Mouse (Mus musculus): ENCODE measurements at regions not wholly inside any gene's neighbourhood (a gene's known extent, or its start where the extent isn't known, plus 50 kb on each side); places are given as distances from the start of the nearest gene placed in this dataset.

DNA sequence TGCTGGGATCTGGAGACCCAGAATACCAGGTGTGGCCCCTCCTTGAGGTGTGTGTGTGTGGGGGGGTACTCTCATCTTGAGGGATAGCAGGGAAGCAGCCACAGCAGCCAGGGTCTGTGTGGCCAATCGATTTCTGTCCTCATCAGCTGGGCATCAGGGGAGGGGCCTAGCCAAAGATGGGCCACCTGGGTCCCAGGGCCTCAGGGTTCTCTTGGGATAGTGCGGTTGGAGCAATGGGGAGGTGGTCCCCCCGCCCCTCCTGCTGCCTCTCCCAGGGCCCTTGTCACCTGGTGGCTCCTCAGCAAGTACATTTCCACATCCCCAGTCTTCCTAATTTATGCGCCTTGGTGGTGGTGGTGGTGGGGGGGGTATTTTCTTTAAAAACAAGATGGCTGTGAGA lies 55.4 kb downstream of the Uncx start:
- Histone ChIP-seq H3K9me3 (ENCODE audit: control insufficient read depth, low read length) (no peaks in the 10 kb centered on the region), H3K4me1 (replicated peaks; ENCODE audit: control insufficient read depth, insufficient read depth, low read length) (peaks cover 18% of the 10 kb centered on the region), H3K36me3 (ENCODE audit: control insufficient read depth, insufficient read depth) (no peaks in the 10 kb centered on the region), H3K27me3 (replicated peaks; ENCODE audit: control insufficient read depth, insufficient read depth, low read length) (peaks cover 24% of the 10 kb centered on the region), H3K4me3 (replicated peaks; ENCODE audit: low read length) (no peak overlapping the region), H3K27ac (ENCODE audit: low read length) (no peak overlapping the region), H3K9ac (replicated peaks; ENCODE audit: low read depth, low read length) (no peak overlapping the region), H3K4me2 (ENCODE audit: low read length) (no peak overlapping the region)
- WGBS: 14% methylated on average over 4 of the region's 4 CpGs
- ATAC-seq: no peak

DNA sequence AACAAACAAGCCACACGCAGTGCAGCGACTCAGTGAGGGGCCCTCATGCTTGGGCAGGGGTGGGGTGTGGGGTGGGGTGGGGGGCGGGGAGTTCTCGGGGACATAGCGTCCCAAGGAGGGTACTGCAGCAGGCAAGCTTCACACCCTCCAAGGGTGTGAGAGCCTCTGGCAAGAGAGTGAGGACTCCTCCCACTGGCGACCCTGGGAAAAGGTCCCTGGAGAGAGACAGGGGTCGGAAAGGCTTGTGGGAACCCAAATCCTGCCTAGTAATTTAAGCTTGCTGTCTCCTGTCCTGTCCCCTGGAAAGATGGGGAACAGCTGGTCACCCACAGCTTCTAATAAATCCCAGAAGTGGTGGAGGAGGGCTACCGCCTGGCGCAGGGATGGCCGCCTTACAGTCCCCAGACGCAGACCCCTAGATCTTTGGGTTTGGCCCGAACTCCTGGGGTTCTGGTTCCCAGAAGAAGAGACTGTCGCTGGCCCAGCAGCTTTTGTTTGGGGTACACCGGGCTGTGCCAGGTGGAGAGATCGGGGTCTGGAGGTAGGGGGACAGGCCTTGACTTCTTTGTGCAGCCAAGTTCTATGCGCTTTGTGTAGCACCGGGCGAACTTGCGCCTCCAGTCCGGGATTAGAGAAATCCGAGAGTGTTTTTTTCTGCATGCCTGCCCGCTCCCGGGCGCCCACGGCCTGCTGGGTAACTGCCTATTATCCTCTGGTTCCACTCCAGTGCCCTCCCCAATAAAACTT lies 56.1 kb downstream of the Uncx start:
- Histone ChIP-seq H3K9ac (replicated peaks; ENCODE audit: low read depth, low read length) (0 out of 2 replicates have a peak overlapping the region, but pooled peaks have one; percentile 15), H3K27ac (ENCODE audit: low read length) (no peak overlapping the region), H3K4me1 (replicated peaks; ENCODE audit: control insufficient read depth, insufficient read depth, low read length) (peaks cover 16% of the 10 kb centered on the region), H3K4me3 (replicated peaks; ENCODE audit: low read length) (no peak overlapping the region), H3K9me3 (ENCODE audit: control insufficient read depth, low read length) (no peaks in the 10 kb centered on the region), H3K36me3 (ENCODE audit: control insufficient read depth, insufficient read depth) (no peaks in the 10 kb centered on the region), H3K27me3 (replicated peaks; ENCODE audit: control insufficient read depth, insufficient read depth, low read length) (peaks cover 24% of the 10 kb centered on the region), H3K4me2 (ENCODE audit: low read length) (peak overlapping the region; percentile 39)
- WGBS: under 1% methylated on average over 25 of the region's 25 CpGs
- ATAC-seq: peak; percentile 58

- 6% methylated on average over 15 of the region's 15 CpGs for WGBS
- Histone ChIP-seq H3K9me3 (ENCODE audit: control insufficient read depth, low read length) (no peaks in the 10 kb centered on the region), H3K4me1 (replicated peaks; ENCODE audit: control insufficient read depth, insufficient read depth, low read length) (peaks cover 16% of the 10 kb centered on the region), H3K36me3 (ENCODE audit: control insufficient read depth, insufficient read depth) (no peaks in the 10 kb centered on the region), H3K4me2 (ENCODE audit: low read length) (no peak overlapping the region), H3K27me3 (replicated peaks; ENCODE audit: control insufficient read depth, insufficient read depth, low read length) (peaks cover 24% of the 10 kb centered on the region), H3K27ac (ENCODE audit: low read length) (no peak overlapping the region), H3K4me3 (replicated peaks; ENCODE audit: low read length) (no peak overlapping the region), H3K9ac (replicated peaks; ENCODE audit: low read depth, low read length) (no peak overlapping the region)
- ATAC-seq: no peak
These were observed 56.9 kb downstream of the Uncx start for GRCm38 (mm10) chr5:139600213-139600612.

DNA sequence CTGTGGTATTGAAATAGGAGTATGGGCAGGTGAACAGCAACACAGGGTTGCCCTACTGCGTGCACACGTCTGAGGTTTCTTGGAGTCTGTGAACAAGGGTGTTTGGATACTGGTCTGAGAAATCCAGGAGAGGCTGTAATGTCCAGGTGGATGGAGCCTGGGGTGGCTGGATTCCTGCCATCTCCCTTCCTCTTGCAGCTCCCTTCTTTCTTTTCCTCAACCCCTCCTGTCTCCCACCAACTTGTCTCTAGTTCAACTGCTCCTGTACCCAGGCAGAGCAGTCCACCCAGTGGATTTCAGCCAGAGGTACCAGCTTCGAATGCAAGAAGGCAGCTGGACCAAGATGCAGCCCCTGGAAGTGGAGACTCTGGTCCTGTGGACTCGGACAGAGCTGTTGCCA lies 59.6 kb downstream of the Uncx start:
- H3K4me2 ChIP-seq (ENCODE audit: low read length): no peak overlapping the region
- WGBS: 82% methylated on average over 4 of the region's 4 CpGs
- H3K4me1 ChIP-seq (replicated peaks; ENCODE audit: control insufficient read depth, insufficient read depth, low read length): peaks cover 16% of the 10 kb centered on the region
- no peak overlapping the region for H3K27ac ChIP-seq (ENCODE audit: low read length)
- H3K9ac ChIP-seq (replicated peaks; ENCODE audit: low read depth, low read length): no peak overlapping the region
- ATAC-seq: no peak
- H3K36me3 ChIP-seq (ENCODE audit: control insufficient read depth, insufficient read depth): no peaks in the 10 kb centered on the region
- peaks cover 22% of the 10 kb centered on the region for H3K27me3 ChIP-seq (replicated peaks; ENCODE audit: control insufficient read depth, insufficient read depth, low read length)
- H3K4me3 ChIP-seq (replicated peaks; ENCODE audit: low read length): no peak overlapping the region
- H3K9me3 ChIP-seq (ENCODE audit: control insufficient read depth, low read length): no peaks in the 10 kb centered on the region

GRCm38 (mm10) chr5:139603535-139603934 lies 60.2 kb downstream of the Uncx start:
- no peak for ATAC-seq
- WGBS: 47% methylated on average over 4 of the region's 4 CpGs

DNA sequence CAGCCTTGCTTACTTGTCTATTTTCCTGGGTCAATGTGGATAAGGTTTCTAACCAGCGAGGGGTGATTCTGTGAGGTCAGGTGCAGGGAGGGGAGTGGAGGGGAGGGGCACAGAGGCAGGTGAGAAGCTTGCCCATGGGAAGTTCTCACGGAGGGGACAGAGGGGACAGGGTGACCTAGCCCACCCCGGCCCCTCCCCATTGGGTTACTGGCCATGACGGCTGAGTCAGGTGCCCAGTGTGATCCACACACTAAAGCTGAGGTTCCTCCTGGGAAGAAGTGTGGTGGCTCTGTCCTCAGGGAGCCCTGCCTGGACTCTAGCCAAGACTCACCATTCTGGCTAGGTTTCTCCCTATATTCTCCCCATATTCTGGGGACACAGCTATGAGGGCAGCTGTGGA lies 61.0 kb downstream of the Uncx start:
- H3K27me3 ChIP-seq (replicated peaks; ENCODE audit: control insufficient read depth, insufficient read depth, low read length): peaks cover 16% of the 10 kb centered on the region
- no peak overlapping the region for H3K4me3 ChIP-seq (replicated peaks; ENCODE audit: low read length)
- H3K9ac ChIP-seq (replicated peaks; ENCODE audit: low read depth, low read length): no peak overlapping the region
- H3K9me3 ChIP-seq (ENCODE audit: control insufficient read depth, low read length): no peaks in the 10 kb centered on the region
- no peaks in the 10 kb centered on the region for H3K36me3 ChIP-seq (ENCODE audit: control insufficient read depth, insufficient read depth)
- no peak overlapping the region for H3K27ac ChIP-seq (ENCODE audit: low read length)
- WGBS: 56% methylated on average over 4 of the region's 4 CpGs
- H3K4me2 ChIP-seq (ENCODE audit: low read length): no peak overlapping the region
- H3K4me1 ChIP-seq (replicated peaks; ENCODE audit: control insufficient read depth, insufficient read depth, low read length): peaks cover 8% of the 10 kb centered on the region
- ATAC-seq: no peak

More at GRCm38 (mm10) chr5:139603535-139603934, 60.2 kb downstream of the Uncx start:
- Histone ChIP-seq H3K9ac (replicated peaks; ENCODE audit: low read depth, low read length) (no peak overlapping the region), H3K4me2 (ENCODE audit: low read length) (no peak overlapping the region), H3K27ac (ENCODE audit: low read length) (no peak overlapping the region), H3K4me1 (replicated peaks; ENCODE audit: control insufficient read depth, insufficient read depth, low read length) (peaks cover 16% of the 10 kb centered on the region), H3K9me3 (ENCODE audit: control insufficient read depth, low read length) (no peaks in the 10 kb centered on the region), H3K27me3 (replicated peaks; ENCODE audit: control insufficient read depth, insufficient read depth, low read length) (peaks cover 22% of the 10 kb centered on the region), H3K4me3 (replicated peaks; ENCODE audit: low read length) (no peak overlapping the region), H3K36me3 (ENCODE audit: control insufficient read depth, insufficient read depth) (no peaks in the 10 kb centered on the region)

DNA sequence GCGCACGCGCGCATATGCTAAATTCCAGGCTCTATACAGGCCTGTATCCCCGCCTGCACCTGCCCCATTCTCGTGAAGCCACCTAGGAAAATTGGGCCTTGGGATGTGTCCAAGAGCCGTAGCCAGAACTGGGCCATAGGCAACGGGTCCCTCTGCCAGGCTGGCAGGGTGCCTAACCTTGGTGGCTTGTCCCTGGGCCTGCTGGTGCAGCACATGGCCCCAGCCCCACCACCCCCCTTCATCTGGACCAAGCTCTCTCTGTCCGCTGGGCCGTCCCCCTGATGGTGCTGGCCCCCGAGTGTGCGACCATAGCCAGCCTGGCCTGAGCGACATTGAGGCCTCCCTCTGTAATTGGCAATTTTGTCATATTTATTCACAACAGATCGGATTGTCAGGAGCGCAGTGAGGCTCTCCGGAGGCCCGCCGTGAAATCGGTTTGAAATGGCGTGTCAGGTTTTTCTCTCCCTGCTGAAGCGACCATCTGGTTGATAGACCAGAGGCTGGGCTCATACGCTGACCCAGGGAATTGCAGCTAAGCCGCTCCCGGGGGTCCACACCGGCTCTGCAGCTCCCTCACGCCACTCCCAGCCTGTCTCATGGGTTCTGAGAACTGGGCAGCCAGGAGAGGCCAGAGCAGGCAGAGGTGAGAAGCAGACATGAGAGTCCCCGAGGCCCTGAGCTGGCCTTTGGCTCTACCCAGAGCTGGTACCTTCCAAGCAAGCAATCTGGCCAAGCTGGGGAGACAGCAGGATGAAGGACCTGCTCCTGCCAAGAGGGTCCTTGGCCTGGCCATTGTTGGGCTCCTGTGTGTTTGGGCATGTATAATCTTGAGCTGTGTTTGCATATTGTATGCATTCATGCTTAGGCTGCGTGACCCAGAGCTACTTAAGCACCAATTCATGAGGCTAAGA lies 67.6 kb downstream of the Uncx start:
- H3K4me3 ChIP-seq (replicated peaks; ENCODE audit: low read length): no peak overlapping the region
- no peaks in the 10 kb centered on the region for H3K9me3 ChIP-seq (ENCODE audit: control insufficient read depth, low read length)
- 57% methylated on average over 28 of the region's 28 CpGs for WGBS
- H3K9ac ChIP-seq (replicated peaks; ENCODE audit: low read depth, low read length): no peak overlapping the region
- H3K36me3 ChIP-seq (ENCODE audit: control insufficient read depth, insufficient read depth): no peaks in the 10 kb centered on the region
- no peak for ATAC-seq
- H3K4me2 ChIP-seq (ENCODE audit: low read length): no peak overlapping the region
- H3K27me3 ChIP-seq (replicated peaks; ENCODE audit: control insufficient read depth, insufficient read depth, low read length): 0 out of 2 replicates have a peak, but pooled peaks cover 2% of the 10 kb centered on the region
- no peak overlapping the region for H3K27ac ChIP-seq (ENCODE audit: low read length)
- peaks cover 6% of the 10 kb centered on the region; the same call in 1 of the 2 replicates for H3K4me1 ChIP-seq (replicated peaks; ENCODE audit: control insufficient read depth, insufficient read depth, low read length)

DNA sequence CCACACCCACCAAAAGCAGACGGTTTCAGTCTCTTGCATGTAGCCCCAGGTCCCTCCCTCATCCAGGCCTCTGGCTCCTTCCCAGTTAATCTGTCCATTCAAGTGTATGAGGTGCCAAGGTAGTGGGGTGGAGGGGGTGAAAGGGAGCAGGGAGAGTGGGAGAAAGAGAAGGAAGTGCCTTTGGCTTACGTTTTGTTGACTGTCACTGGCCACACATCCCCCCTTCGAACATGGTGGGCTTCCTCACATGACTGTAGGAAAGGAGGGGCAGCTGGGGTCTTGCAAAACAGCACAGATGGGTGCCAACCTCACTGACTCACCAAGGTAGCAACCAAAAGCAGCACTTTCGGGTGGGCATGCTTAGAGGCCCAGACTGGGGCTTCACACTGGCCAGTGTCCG lies 68.9 kb downstream of the Uncx start:
- WGBS: 71% methylated on average over 5 of the region's 5 CpGs
- Histone ChIP-seq H3K4me1 (replicated peaks; ENCODE audit: control insufficient read depth, insufficient read depth, low read length) (peaks cover 6% of the 10 kb centered on the region; the same call in 1 of the 2 replicates), H3K36me3 (ENCODE audit: control insufficient read depth, insufficient read depth) (no peaks in the 10 kb centered on the region), H3K9me3 (ENCODE audit: control insufficient read depth, low read length) (no peaks in the 10 kb centered on the region), H3K27ac (ENCODE audit: low read length) (no peak overlapping the region), H3K4me2 (ENCODE audit: low read length) (no peak overlapping the region), H3K9ac (replicated peaks; ENCODE audit: low read depth, low read length) (no peak overlapping the region), H3K4me3 (replicated peaks; ENCODE audit: low read length) (no peak overlapping the region), H3K27me3 (replicated peaks; ENCODE audit: control insufficient read depth, insufficient read depth, low read length) (peaks cover 2% of the 10 kb centered on the region; the same call in 1 of the 2 replicates)
- ATAC-seq: no peak

DNA sequence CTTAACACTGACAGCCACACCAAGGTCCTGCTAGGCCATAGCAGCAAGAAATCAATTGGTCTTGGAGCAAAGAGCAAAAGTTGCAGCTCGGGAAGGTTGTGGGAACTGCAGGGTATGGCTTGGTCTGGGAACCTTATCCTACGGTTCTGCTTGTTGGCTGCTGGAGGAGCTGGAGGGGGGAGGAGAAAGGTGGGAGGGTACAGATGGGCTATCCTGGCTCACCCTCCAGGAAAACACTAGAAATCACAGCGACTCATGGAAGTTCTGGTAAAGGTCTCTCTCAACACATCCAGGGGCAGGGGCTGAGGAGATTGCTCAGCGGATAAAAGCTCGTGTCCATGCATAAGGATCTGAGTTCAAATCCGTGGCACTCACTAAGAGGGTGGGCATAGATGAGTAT lies 69.4 kb downstream of the Uncx start:
- Histone ChIP-seq H3K27ac (ENCODE audit: low read length) (no peak overlapping the region), H3K9me3 (ENCODE audit: control insufficient read depth, low read length) (no peaks in the 10 kb centered on the region), H3K27me3 (replicated peaks; ENCODE audit: control insufficient read depth, insufficient read depth, low read length) (peaks cover 4% of the 10 kb centered on the region), H3K4me3 (replicated peaks; ENCODE audit: low read length) (no peak overlapping the region), H3K9ac (replicated peaks; ENCODE audit: low read depth, low read length) (no peak overlapping the region), H3K36me3 (ENCODE audit: control insufficient read depth, insufficient read depth) (no peaks in the 10 kb centered on the region), H3K4me2 (ENCODE audit: low read length) (no peak overlapping the region), H3K4me1 (replicated peaks; ENCODE audit: control insufficient read depth, insufficient read depth, low read length) (peaks cover 6% of the 10 kb centered on the region; the same call in 1 of the 2 replicates)
- WGBS: 82% methylated on average over 6 of the region's 6 CpGs
- ATAC-seq: no peak
